Mouse (Mus musculus) CH12.LX (cell line): ENCODE data around the gene Cap2. TPM values are rescaled to one million over a fixed set of nuclear protein-coding genes. Genes with fewer than 3 reads are reported as not detected.
A peak's percentile ranks its signal among the peaks of the same experiment; 100 is the strongest.

Experiments used
- DNase-seq: peaks from one replicate; pipeline ENCODE4 v3.0.0-alpha.2; 2013; ENCODE audit errors: extremely low read depth
- H3K27ac ChIP-seq: 2 replicates; pipeline ENCODE4 v1.5.1; 2012; ENCODE audit warnings: low read depth, mild to moderate bottlenecking, control low read depth, moderate library complexity; ENCODE audit not compliant: insufficient read depth
- H3K27me3 ChIP-seq: replicated peaks from 2 replicates; pipeline ENCODE3; 2012; ENCODE audit warnings: inconsistent platforms
- H3K36me3 ChIP-seq, 2 experiments: replicated peaks in 1 of 2; 2 replicates each; pipeline versions ENCODE3 to v1.6.1; 2012; ENCODE audit warnings: inconsistent platforms in 1 of 2, low read length in 1 of 2, mild to moderate bottlenecking in 1 of 2, mixed read lengths in 1 of 2, moderate library complexity in 1 of 2; ENCODE audit not compliant: control insufficient read depth in 1 of 2, insufficient read depth in 1 of 2
- H3K4me1 ChIP-seq, 2 experiments: 2 replicates each; pipeline ENCODE4 v1.6.1; 2012; ENCODE audit warnings: inconsistent platforms in 1 of 2, moderate library complexity in 1 of 2; ENCODE audit not compliant: insufficient read depth in 2 of 2, control insufficient read depth in 1 of 2
- H3K4me2 ChIP-seq: 2 replicates; pipeline ENCODE4 v1.6.1; 2012; ENCODE audit warnings: low read depth, mild to moderate bottlenecking, control low read depth; ENCODE audit not compliant: poor library complexity, insufficient read depth, severe bottlenecking
- H3K4me3 ChIP-seq, 3 experiments: fragments of 150-350 bp in 1 of 3; sonication (generic) in 1 of 3; replicated peaks in 1 of 3; 2 replicates each; pipeline versions ENCODE3 to v1.5.1; 2011 to 2012; ENCODE audit warnings: low read depth in 2 of 3, low read length in 2 of 3, mild to moderate bottlenecking in 2 of 3, moderate library complexity in 2 of 3, control low read depth in 1 of 3, improper control_type of control experiment in 1 of 3, inconsistent platforms in 1 of 3, mixed read lengths in 1 of 3; ENCODE audit not compliant: poor library complexity in 1 of 3
- H3K79me2 ChIP-seq: replicated peaks from 2 replicates; pipeline ENCODE4 v1.6.1; 2012; ENCODE audit warnings: mild to moderate bottlenecking, moderate library complexity; ENCODE audit not compliant: control insufficient read depth, poor library complexity, insufficient read depth, severe bottlenecking; ENCODE audit errors: extremely low read depth
- H3K9ac ChIP-seq: 2 replicates; pipeline ENCODE4 v1.6.1; 2012; ENCODE audit warnings: low read depth, mild to moderate bottlenecking, control low read depth, moderate library complexity; ENCODE audit not compliant: insufficient read depth
- H3K9me3 ChIP-seq: replicated peaks from 2 replicates; pipeline ENCODE3; 2012; ENCODE audit warnings: low read length, inconsistent platforms, mixed read lengths
- BHLHE40 ChIP-seq: IDR thresholded peaks from 2 replicates; pipeline ENCODE4 v1.6.1; 2011; ENCODE audit warnings: mild to moderate bottlenecking, low read depth, low read length, improper control_type of control experiment
- CHD1 ChIP-seq: IDR thresholded peaks from 2 replicates; pipeline ENCODE4 v1.6.1; 2012; ENCODE audit warnings: low read depth, low read length, improper control_type of control experiment, inconsistent platforms
- CTCF ChIP-seq, 2 experiments: IDR thresholded peaks in 1 of 2; conservative IDR thresholded peaks in 1 of 2; 2 replicates each; pipeline ENCODE4 v1.5.1; 2011 to 2012; ENCODE audit warnings: low read depth in 2 of 2, low read length in 2 of 2, improper control_type of control experiment in 1 of 2, inconsistent platforms in 1 of 2, mild to moderate bottlenecking in 1 of 2, moderate library complexity in 1 of 2
- ETS1 ChIP-seq: conservative IDR thresholded peaks from 2 replicates; pipeline ENCODE4 v1.6.1; 2012; ENCODE audit warnings: low read depth, mild to moderate bottlenecking, inconsistent platforms, low read length, improper control_type of control experiment, moderate library complexity
- GABPA ChIP-seq: IDR thresholded peaks from 2 replicates; pipeline ENCODE4 v1.6.1; 2012; ENCODE audit warnings: low read depth, low read length, improper control_type of control experiment, inconsistent platforms; ENCODE audit not compliant: insufficient replicate concordance
- HCFC1 ChIP-seq: IDR thresholded peaks from 2 replicates; pipeline ENCODE4 v1.6.1; 2012; ENCODE audit warnings: low read depth, mild to moderate bottlenecking, inconsistent platforms, low read length, improper control_type of control experiment
- IRF4 ChIP-seq: IDR thresholded peaks from 2 replicates; pipeline ENCODE4 v1.6.1; 2014; ENCODE audit warnings: low read depth, mild to moderate bottlenecking, inconsistent platforms, low read length, improper control_type of control experiment
- JUN ChIP-seq: IDR thresholded peaks from 2 replicates; pipeline ENCODE4 v1.6.1; 2011; ENCODE audit warnings: low read depth, mild to moderate bottlenecking, low read length, improper control_type of control experiment, moderate library complexity; ENCODE audit not compliant: insufficient read depth
- JUND ChIP-seq: conservative IDR thresholded peaks from 2 replicates; pipeline ENCODE4 v1.6.1; 2011; ENCODE audit warnings: low read depth, low read length, improper control_type of control experiment
- KAT2A ChIP-seq: IDR thresholded peaks from 2 replicates; pipeline ENCODE4 v1.6.1; 2012; ENCODE audit warnings: low read length, improper control_type of control experiment, inconsistent platforms; ENCODE audit not compliant: insufficient replicate concordance
- MAFK ChIP-seq: IDR thresholded peaks from 2 replicates; pipeline ENCODE4 v1.6.1; 2011; ENCODE audit warnings: low read length, improper control_type of control experiment; ENCODE audit not compliant: insufficient replicate concordance
- MXI1 ChIP-seq: IDR thresholded peaks from 2 replicates; pipeline ENCODE4 v1.6.1; 2011; ENCODE audit warnings: mild to moderate bottlenecking, low read depth, low read length, improper control_type of control experiment
- NELFE ChIP-seq: IDR thresholded peaks from 2 replicates; pipeline ENCODE4 v1.6.1; 2011; ENCODE audit warnings: low read depth, low read length, improper control_type of control experiment
- NRF1 ChIP-seq: IDR thresholded peaks from 2 replicates; pipeline ENCODE4 v1.6.1; 2014; ENCODE audit warnings: low read depth, mild to moderate bottlenecking, inconsistent platforms, low read length, improper control_type of control experiment, moderate library complexity
- PAX5 ChIP-seq: IDR thresholded peaks from 2 replicates; pipeline ENCODE4 v1.6.1; 2012; ENCODE audit warnings: low read length, inconsistent platforms, mixed read lengths
- POLR2A ChIP-seq: IDR thresholded peaks from 2 replicates; pipeline ENCODE4 v1.6.1; 2011; ENCODE audit warnings: low read depth, mild to moderate bottlenecking, improper control_type of control experiment, low read length
- POLR2AphosphoS2 ChIP-seq: IDR thresholded peaks from 2 replicates; pipeline ENCODE4 v1.6.1; 2011; ENCODE audit warnings: low read depth, low read length, improper control_type of control experiment
- RAD21 ChIP-seq: IDR thresholded peaks from 2 replicates; pipeline ENCODE4 v1.6.1; 2011; ENCODE audit warnings: low read depth, mild to moderate bottlenecking, low read length, improper control_type of control experiment, moderate library complexity
- RCOR1 ChIP-seq: conservative IDR thresholded peaks from 2 replicates; pipeline ENCODE4 v1.6.1; 2012; ENCODE audit warnings: low read depth, mild to moderate bottlenecking, inconsistent platforms, low read length, improper control_type of control experiment
- SMC3 ChIP-seq: IDR thresholded peaks from 2 replicates; pipeline ENCODE4 v1.6.1; 2011; ENCODE audit warnings: low read depth, low read length, improper control_type of control experiment
- TCF12 ChIP-seq: IDR thresholded peaks from 2 replicates; pipeline ENCODE4 v1.6.1; 2014; ENCODE audit warnings: low read depth, mild to moderate bottlenecking, inconsistent platforms, low read length, improper control_type of control experiment
- USF1 ChIP-seq: IDR thresholded peaks from 2 replicates; pipeline ENCODE4 v1.6.1; 2014; ENCODE audit warnings: low read depth, mild to moderate bottlenecking, inconsistent platforms, low read length, improper control_type of control experiment
- ZC3H11A ChIP-seq: IDR thresholded peaks from 2 replicates; pipeline ENCODE4 v1.6.1; 2012; ENCODE audit warnings: low read depth, mild to moderate bottlenecking, inconsistent platforms, low read length, improper control_type of control experiment
- ZKSCAN1 ChIP-seq: IDR thresholded peaks from 2 replicates; pipeline ENCODE4 v1.6.1; 2012; ENCODE audit warnings: low read depth, inconsistent platforms, low read length, improper control_type of control experiment, borderline replicate concordance
- dilution Hi-C: fragments of 300-500 bp; cut with MboI; formaldehyde crosslinking; loops from 2 replicates; pipeline ENCODE4 v1.14.3; 2020; ENCODE audit warnings: low sequenced_read_pairs; ENCODE audit not compliant: extremely low pct_unique_long_range_greater_than_20kb, extremely low pct_ligation_motif_present
- in situ Hi-C: fragments of 300-500 bp; cut with MboI; formaldehyde crosslinking; loops from 3 replicates; pipeline ENCODE4 v1.14.3; 2019; ENCODE audit warnings: low sequenced_read_pairs, low pct_ligation_motif_present, low pct_unique_long_range_greater_than_20kb, mixed read lengths
- polyA plus RNA-seq: library from polyadenylated mRNA; unstranded; fragments of >175 nt; gene quantifications from 2 replicates; pipeline ENCODE4 v1.2.1, GENCODE M21; 2012; ENCODE audit warnings: low read depth; ENCODE audit not compliant: insufficient read length
- total RNA-seq, 2 experiments: library from RNA; depleted of rRNA; stranded (reverse); fragments of 300-350 nt in 1 of 2; fragments of >200 nt in 1 of 2; gene quantifications; 2 replicates each; pipeline ENCODE4 v1.2.3; 2012 to 2014

Gene Cap2
- total and polyA plus RNA-seq, 3 experiments = 0.04 to 0.11 TPM; not detected in 1

GRCm38 (mm10) chr13:46659211-46659610 is 157.6 kb downstream of the Cap2 start:
- no peak overlapping the region for H3K4me3 ChIP-seq
- no peak overlapping the region for H3K9ac ChIP-seq
- H3K36me3 ChIP-seq = no peaks in the 10 kb centered on the region
- no peaks in the 10 kb centered on the region for H3K27me3 ChIP-seq
- in situ Hi-C loops (loop anchor here (25.0 kb wide), 1 partner anchor 1122 kb away; no protein-coding TSS in a partner anchor), dilution Hi-C loops (no loop called here)
- no peaks in the 10 kb centered on the region for H3K4me1 ChIP-seq
- no peaks in the 10 kb centered on the region for H3K79me2 ChIP-seq
- no peak overlapping the region for H3K27ac ChIP-seq
- TF ChIP-seq PAX5 (no peak), CTCF (conservative IDR thresholded peaks at IDR 0.05 in 1 of 2, IDR thresholded peaks at IDR 0.05 in 1 of 2; ENCODE audit: low read depth in 2 of 2, low read length in 2 of 2) (peak in 1 of 2 experiments; percentile 13; a peak in 1 of 4 replicates), CHD1 (no peak)
- H3K9me3 ChIP-seq = no peaks in the 10 kb centered on the region
- no peak for DNase-seq
- H3K4me2 ChIP-seq = no peak overlapping the region

DNA sequence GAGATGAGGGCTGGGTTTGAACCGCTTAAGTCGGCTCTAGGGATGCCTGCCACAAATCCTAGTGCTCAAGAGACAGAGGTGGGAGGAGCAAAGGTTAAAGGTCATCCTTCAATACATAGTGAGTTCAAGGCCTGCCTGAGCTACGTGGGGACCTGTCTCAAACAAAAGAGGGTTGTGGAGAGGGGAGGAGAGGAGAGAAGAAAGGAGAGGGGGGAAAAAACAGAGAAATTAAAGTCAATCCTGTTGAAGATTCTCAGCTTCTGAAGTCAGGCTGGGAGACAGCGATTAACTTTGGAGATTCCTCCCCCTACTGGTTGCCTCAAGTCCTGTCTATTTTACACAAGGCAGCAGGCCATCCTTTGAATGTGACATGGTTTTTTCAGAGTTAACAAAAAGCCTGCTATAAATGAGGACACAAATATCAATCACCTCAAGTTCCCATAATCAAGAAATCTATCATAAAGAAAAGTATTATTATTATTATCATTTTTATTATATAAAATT is 161.9 kb downstream of the Cap2 start:
- no peak overlapping the region for H3K27ac ChIP-seq
- H3K4me2 ChIP-seq = no peak overlapping the region
- TF ChIP-seq ZC3H11A (peak; percentile 67), ZKSCAN1 (no peak), CTCF (conservative IDR thresholded peaks at IDR 0.05 in 1 of 2, IDR thresholded peaks at IDR 0.05 in 1 of 2; ENCODE audit: low read depth in 2 of 2, low read length in 2 of 2) (peak; percentile 59 to 80; a peak in 3 of 4 replicates), RAD21 (peak; percentile 89), SMC3 (peak; percentile 88), NRF1 (no peak)
- TF ChIP-seq, all 38 proteins: peak for 4
- H3K79me2 ChIP-seq = no peaks in the 10 kb centered on the region
- dilution Hi-C loops (no loop called here), in situ Hi-C loops (loop anchor here (25.0 kb wide), 1 partner anchor 1126 kb away; no protein-coding TSS in a partner anchor)
- H3K9me3 ChIP-seq = no peaks in the 10 kb centered on the region
- no peak overlapping the region for H3K9ac ChIP-seq
- no peak overlapping the region for H3K4me3 ChIP-seq
- H3K36me3 ChIP-seq = no peaks in the 10 kb centered on the region
- peak; percentile 62 for DNase-seq
- H3K4me1 ChIP-seq = peaks cover 4 to 5% of the 10 kb centered on the region in 2 experiments
- H3K27me3 ChIP-seq = peaks cover 4% of the 10 kb centered on the region

- Histone ChIP-seq H3K9ac (peak within 1 kb of the TSS; percentile 97), H3K27me3 (peaks cover 4% of the 10 kb centered on the region), H3K4me1 (peaks cover 8 to 17% of the 10 kb centered on the region in 2 experiments), H3K79me2 (peaks cover 11% of the 10 kb centered on the region), H3K4me2 (peak within 1 kb of the TSS; percentile 98), H3K9me3 (no peaks in the 10 kb centered on the region), H3K4me3 (peak within 1 kb of the TSS; percentile 91 to 98 (median 95)), H3K27ac (peak within 1 kb of the TSS; percentile 62), H3K36me3 (peaks cover 6 to 25% of the 10 kb centered on the region in 2 experiments)
- in situ Hi-C loops (loop anchor here (5.0 to 25.0 kb wide), 2 partner anchors 357 to 1132 kb away; no protein-coding TSS in a partner anchor), dilution Hi-C loops (no loop called here)
- DNase-seq = peak; percentile 90
- TF ChIP-seq HCFC1 = peak; percentile 96
- TF ChIP-seq ZKSCAN1 = no peak
- peak; percentile 85; the same call in 1 of the 2 replicates for TF ChIP-seq RCOR1
- TF ChIP-seq BHLHE40 = peak; percentile 63
- TF ChIP-seq POLR2AphosphoS2 = peak; percentile 50; the same call in 1 of the 2 replicates
- peak; percentile 59 for TF ChIP-seq MAFK
- TF ChIP-seq MXI1 = peak; percentile 82
- TF ChIP-seq TCF12 = peak; percentile 86
- TF ChIP-seq USF1 = no peak
- peak; percentile 67 for TF ChIP-seq POLR2A
- peak; percentile 81 for TF ChIP-seq IRF4
- peak; percentile 58 for TF ChIP-seq ETS1
- no peak for TF ChIP-seq RAD21
- peak; percentile 80; the same call in 1 of the 2 replicates for TF ChIP-seq KAT2A
- peak; percentile 84; the same call in 1 of the 2 replicates for TF ChIP-seq JUND
- peak; percentile 38; the same call in 1 of the 2 replicates for TF ChIP-seq NELFE
- TF ChIP-seq GABPA = no peak; the same call in 1 of the 2 replicates
- peak; percentile 90 for TF ChIP-seq JUN
Measured at GRCm38 (mm10) chr13:46669048-46669619, 167.5 kb downstream of the Cap2 start, which contains the start of gene Fam8a1. TSS of gene Fam8a1 (plus strand) at chr13:46669522.
